Mouse (Mus musculus): ENCODE data around the gene Prex1.

GRCm38 (mm10) chr2:166521878-166522611 lies 191.6 kb downstream of the Prex1 start:
- TF ChIP-seq E2F4 (IDR thresholded peaks at IDR 0.05; ENCODE audit: insufficient replicate concordance, low read depth, low read length) (no peak), MEF2A (IDR thresholded peaks at IDR 0.05; ENCODE audit: borderline replicate concordance, low read depth, low read length) (no peak), CTCF (conservative IDR thresholded peaks at IDR 0.05 in 1 of 2, IDR thresholded peaks at IDR 0.05 in 1 of 2; ENCODE audit: low read depth in 2 of 2, low read length in 2 of 2) (no peak), MAZ (IDR thresholded peaks at IDR 0.05; ENCODE audit: low read depth, low read length) (no peak), POLR2A (IDR thresholded peaks at IDR 0.05; ENCODE audit: low read depth, low read length) (no peak), CHD1 (IDR thresholded peaks at IDR 0.05; ENCODE audit: low read depth, low read length) (no peak), NELFE (IDR thresholded peaks at IDR 0.05; ENCODE audit: low read depth, low read length) (no peak), RCOR1 (conservative IDR thresholded peaks at IDR 0.05; ENCODE audit: low read depth, low read length) (no peak), MYC (IDR thresholded peaks at IDR 0.05; ENCODE audit: low read depth, low read length) (no peak), TBP (conservative IDR thresholded peaks at IDR 0.05; ENCODE audit: low read depth, low read length) (no peak), ZNF384 (IDR thresholded peaks at IDR 0.05; ENCODE audit: low read depth, low read length) (no peak), ZMIZ1 (IDR thresholded peaks at IDR 0.05; ENCODE audit: low read depth, low read length) (no peak), MAX (IDR thresholded peaks at IDR 0.05; ENCODE audit: low read length) (no peak)
